Mouse (Mus musculus): ENCODE results near the gene Nhlh2.

Nhlh2 gene

GRCm38 (mm10) chr3:102009926-102010381 is at the start of gene Nhlh2:
Gene Nhlh2, plus strand, starts transcription at chr3:102010076.
- no peak for DNase-seq (ENCODE audit: extremely low read depth, low read depth, low spot score)

DNA sequence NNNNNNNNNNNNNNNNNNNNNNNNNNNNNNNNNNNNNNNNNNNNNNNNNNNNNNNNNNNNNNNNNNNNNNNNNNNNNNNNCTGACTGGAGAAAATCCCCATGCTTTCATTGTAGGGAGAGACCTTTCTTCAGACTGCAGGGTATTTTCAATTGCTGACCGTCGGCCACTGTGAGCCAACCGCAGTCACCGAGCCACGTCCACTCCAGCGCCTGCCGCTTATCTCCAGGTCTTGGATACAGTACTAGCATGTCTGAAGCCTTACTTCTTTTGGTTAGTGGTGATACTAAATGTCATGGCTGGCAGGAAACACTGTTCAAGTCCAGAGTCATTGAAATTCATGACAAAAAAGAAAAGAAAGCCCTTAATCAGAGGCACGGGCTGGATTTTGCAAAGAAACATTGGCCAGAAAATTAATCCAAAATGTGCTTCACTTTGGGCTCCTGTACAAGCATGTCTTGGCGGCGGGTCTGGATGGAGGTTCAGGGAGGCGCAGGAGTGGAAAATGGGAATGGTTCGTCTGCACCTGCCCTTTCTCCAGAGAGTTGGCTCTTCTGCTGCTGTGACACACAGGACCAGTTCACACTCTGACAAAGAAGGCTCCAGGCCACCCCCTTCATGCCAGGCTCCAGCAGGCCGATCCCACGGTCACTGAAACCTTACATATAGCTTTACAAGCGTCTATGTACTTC is 48.6 kb upstream of the Nhlh2 start:
- no peak for DNase-seq (ENCODE audit: extremely low read depth, low read depth, low spot score)

- DNase-seq (ENCODE audit: extremely low read depth, low read depth, low spot score) = no peak
Observed at GRCm38 (mm10) chr3:101963501-101963900, 46.4 kb upstream of the Nhlh2 start.

DNA sequence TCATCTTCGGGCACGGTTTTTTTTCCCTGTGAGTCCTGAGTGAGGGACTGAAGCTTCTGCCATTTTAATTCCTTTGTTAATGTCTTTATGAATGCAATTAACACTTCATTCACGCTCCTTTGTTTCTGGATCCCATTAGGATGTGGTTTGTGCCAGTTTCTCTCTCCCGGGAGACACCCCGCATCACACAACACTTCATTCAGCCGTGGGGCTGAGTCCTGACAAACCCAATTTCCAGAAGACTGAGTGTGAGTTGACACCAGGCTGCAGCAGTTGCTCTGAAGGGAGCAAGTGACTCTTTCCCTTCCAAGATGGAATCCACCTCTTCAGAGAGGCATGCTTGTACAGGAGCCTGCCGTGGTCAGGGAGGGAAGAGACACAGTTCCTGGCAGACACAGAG is 45.5 kb upstream of the Nhlh2 start:
- no peak for DNase-seq (ENCODE audit: extremely low read depth, low read depth, low spot score)

DNA sequence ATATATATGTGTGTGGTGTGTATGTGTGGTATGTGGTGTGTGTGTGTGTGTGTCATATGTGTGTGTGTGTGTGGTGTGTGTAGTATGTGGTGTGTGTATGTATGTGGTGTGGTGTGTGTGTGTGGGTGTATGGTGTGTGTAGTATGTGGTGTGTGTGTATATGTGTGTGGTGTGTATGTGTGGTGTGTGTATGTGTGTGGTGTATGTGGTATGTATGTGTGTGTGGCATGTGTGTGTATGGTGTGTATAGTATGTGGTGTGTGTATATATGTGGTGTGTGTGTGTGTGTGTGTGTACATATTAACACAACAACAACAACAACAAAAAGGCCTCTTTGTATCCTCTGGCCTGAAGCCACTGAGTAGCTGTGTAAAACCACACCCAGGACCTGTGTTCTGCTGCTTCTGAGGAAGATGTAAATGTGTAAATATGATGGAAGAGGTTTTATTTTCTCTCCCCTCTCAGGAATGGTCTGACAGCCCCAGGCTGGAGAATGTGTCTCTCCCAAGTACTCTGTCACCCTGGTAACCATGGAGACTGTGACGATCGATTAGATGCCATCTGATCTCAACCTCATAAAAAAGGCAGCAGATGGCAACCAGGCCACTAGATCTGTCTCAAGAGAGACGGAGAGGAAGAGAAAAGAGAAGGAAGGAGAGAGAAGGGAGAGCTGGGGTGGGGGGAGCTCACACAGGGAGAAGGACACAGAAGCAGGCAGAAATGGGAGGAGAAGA is 42.9 kb upstream of the Nhlh2 start:
- no peak for DNase-seq (ENCODE audit: extremely low read depth, low read depth, low spot score)

GRCm38 (mm10) chr3:101975337-101975736 is 34.5 kb upstream of the Nhlh2 start:
- DNase-seq (ENCODE audit: extremely low read depth, low read depth, low spot score) = no peak

GRCm38 (mm10) chr3:101978299-101978994 is 31.4 kb upstream of the Nhlh2 start:
- DNase-seq (ENCODE audit: extremely low read depth, low read depth, low spot score) = no peak

DNA sequence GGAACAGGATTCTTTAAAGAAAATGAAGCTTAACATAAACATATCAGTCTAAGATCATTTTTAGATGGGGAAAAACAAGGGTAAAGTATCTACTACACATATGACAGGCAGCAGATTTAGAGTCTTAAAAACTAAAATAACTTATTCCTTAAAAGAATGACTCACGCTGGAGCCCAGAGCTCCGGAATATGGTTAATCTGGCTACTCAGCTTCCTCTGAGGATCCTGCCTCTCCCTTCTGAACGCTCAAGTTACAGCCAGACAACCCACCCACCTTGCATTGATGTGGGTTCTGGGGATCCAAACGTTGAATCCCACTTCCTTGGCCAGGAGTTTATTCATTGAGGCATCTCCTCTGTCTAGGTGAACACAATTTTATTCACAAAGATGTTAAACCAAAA is 26.0 kb upstream of the Nhlh2 start:
- DNase-seq (ENCODE audit: extremely low read depth, low read depth, low spot score) = no peak

DNA sequence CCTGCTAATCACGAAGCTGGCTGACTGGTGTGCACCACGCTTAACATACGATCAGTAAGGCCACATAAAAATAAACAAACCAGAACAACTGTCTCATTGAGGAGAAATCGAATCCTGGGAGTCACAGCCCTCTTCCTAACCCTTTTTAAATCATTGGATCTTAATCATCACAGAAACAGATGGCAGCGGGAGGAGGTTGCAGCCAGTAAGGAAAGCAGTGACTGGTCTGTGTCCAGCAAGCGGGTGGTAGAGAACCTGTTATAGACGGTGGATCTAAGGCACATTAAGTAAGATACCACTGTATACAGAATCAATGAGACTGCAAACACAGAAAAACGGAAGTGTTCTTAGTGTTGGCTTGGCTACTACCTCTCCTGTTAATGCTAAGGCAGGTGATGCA is 24.2 kb upstream of the Nhlh2 start:
- DNase-seq (ENCODE audit: extremely low read depth, low read depth, low spot score) = no peak

DNA sequence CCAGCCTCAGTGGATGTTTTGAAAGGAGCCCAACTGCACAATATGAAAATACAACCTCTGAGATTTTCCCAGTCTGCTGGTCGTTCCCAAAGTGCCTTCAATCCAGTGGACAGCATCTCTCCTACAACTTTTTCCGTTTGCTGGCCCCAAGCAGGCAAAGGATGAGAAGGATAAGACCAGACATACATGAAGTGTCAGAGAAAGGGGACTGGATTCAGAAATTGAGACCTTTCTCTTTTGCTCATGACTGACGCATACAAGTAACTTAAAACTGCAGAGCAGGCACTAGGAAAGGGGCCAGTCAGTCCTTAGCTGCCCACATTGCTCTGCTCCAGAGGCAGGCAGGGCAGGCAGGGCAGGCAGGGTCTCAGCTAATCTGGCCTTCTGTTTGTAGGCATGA is 19.7 kb upstream of the Nhlh2 start:
- no peak for DNase-seq (ENCODE audit: extremely low read depth, low read depth, low spot score)

- DNase-seq (ENCODE audit: extremely low read depth, low read depth, low spot score) = no peak
Observed at GRCm38 (mm10) chr3:101990995-101991516, 18.8 kb upstream of the Nhlh2 start.

DNA sequence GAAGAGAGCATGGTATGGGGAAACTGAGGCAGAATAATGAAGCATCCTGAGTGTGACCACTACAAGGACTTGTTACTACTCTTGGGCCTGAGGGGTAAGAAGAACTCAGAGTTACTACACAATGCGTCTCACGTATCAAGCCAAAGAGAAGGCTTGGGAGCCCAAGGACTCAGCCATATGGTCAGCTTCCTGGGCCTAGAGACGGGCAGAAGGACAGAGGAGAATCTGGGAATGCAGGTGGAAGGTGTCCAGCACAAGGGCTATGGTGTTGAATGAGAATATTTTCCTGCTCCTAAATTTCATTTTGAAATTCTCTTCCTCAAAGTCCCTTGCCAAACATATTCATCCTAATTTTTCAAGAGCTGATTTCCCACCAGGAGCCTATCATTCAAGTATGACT is 12.0 kb upstream of the Nhlh2 start:
- DNase-seq (ENCODE audit: extremely low read depth, low read depth, low spot score) = no peak

DNA sequence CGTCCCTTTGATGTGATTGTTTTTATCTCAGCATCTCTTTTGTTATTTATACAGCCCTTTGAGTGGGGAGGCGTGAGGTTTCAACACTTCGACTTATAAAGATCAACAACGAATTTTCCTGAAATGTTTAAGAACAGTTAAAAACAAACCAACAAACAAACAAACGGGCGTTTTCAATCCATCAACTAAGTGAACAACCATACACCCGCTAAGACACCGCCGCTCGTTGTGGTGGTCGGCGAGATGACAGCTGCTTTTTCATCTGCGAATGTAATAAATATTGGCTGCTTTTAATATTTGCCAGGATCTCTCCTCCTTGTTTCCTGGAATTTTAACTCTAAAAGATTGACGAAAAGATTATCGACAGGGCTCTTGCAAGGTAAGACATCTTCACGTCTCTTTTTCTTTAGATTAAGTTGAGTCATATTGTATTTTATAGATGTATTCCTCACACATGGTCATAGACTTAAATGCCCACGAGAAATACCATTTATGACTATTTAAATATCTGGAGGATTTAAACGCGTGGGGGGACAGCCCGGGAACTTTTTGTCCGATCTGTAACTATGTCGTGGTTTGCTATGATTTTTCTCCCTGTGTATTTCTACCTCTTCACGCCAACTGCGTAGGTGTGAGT is 923 bp downstream of the Nhlh2 start:
- no peak for DNase-seq (ENCODE audit: extremely low read depth, low read depth, low spot score)

DNA sequence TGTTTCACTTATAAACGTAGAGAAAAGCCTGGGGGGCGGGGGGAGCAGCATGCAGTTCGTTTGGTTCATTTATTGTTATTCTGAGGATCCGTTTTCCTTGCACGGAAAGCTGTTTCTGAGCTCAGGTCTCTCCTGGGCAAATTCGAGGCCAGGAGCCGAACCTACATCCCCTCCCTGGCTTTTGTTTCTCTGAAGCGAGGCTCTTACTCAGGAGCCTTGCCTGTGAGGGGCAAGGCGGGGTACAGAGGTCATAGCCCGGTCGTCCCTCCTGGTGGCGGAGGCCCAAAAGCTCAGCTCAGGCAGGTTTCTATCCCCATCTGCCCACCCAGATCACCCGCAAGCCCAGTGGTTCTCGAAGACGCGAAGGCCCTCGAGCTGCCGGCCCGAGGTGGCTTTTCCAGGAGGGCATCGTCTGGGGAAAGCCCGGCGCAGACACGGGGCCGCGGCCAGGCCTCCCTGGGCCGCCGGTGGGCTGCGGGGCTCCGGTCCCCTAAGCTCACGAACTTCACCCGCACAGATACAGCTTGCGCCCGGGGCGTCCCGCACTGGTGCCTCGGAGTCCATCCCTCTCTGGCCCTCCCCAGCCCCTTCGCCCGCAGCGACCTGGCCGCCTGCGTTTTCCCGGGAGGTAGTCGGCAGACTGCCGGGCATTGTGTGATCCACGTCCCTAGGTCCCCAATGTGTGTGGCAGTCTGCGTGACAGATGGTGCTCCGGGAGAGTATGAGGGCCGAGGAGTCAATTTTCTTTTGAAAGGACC is 1.6 kb downstream of the Nhlh2 start:
- DNase-seq (ENCODE audit: extremely low read depth, low read depth, low spot score) = no peak

DNA sequence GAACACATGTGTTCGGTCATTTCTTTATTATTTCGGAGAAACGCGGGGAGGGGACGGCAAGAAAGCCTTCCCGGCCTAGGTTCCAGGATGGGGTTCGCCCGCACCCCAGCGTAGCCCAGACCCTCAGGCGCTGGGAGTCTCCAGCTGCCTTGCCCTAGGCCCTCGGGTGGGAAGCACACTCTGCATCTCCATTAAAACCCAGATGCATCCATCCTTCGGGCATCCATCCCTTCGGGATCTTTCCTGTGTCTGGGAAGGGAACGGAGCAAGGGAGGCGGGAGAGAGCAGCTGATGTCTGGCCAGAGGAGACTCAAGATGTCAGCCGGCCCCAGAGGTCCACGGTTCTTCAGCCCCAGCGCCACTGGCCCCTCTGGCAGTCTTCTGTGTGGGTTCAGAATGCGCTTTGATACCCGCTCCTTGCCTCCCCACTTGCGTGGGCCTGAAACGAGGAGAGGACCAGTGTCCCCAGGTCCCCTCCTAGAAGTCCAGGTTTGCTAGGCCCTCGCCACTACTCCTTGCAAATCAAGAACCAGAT is 2.3 kb downstream of the Nhlh2 start:
- DNase-seq (ENCODE audit: extremely low read depth, low read depth, low spot score) = no peak

DNA sequence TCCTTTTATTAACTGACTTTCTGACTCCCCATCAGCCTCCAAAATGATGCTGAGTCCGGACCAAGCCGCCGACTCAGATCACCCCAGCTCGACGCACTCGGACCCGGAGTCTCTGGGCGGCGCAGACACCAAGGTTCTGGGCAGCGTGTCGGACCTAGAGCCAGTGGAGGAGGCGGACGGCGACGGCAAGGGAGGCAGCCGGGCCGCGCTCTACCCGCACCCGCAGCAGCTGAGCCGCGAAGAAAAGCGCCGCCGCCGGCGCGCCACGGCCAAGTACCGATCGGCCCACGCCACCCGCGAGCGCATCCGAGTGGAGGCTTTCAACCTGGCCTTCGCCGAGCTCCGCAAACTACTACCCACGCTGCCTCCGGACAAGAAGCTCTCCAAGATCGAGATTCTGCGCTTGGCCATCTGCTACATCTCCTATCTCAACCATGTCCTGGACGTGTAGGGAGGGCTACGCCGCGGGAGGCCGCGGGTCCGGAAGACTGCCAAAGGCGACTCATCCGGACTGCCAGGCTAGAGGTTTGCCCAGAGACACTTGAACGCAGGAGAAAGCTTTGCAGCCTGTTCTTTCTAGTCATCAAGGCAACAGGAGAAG is 2.8 kb downstream of the Nhlh2 start:
- DNase-seq (ENCODE audit: extremely low read depth, low read depth, low spot score) = no peak

DNA sequence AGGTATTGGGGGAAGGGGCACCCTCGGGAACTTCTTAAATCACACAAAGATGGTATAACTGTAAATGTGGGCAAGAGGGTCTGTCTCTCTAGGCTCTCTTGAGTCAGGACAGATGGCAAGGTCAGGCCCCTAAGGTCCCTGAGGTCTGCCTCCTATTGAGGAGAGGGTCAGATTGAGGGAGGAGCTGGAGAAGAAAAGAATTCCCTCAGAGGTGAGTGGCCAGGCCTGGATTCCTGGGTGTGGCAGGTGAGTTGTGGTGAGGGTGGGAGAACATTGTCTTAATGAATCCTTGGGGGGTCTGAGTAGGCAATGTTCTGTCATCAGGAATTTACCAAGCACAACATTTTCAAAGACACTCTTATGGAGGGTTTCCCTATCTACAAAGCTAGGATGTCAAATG is 10.7 kb downstream of the Nhlh2 start:
- no peak for DNase-seq (ENCODE audit: extremely low read depth, low read depth, low spot score)

DNA sequence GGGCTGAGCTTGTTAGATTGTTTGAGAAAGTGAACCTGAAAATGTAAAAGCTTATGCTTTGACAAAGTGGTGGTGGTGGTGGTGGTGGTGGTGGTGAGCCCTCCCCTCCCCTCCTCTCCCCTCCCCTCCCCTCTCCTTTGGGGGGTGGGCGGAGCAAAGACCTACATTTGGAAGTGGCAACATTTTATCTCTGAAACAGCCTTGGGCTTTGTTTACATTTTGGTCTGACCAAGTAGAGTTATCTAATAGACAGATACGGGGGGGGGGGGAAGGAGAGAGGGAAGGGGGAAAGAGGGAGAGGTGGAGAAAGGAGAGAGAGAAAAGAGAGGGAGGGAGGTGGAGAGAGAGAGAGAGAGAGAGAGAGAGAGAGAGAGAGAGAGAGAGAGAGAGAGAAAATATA is 12.8 kb downstream of the Nhlh2 start:
- no peak for DNase-seq (ENCODE audit: extremely low read depth, low read depth, low spot score)

- no peak for DNase-seq (ENCODE audit: extremely low read depth, low read depth, low spot score)
Observed at GRCm38 (mm10) chr3:102023337-102023736, 13.5 kb downstream of the Nhlh2 start.

DNA sequence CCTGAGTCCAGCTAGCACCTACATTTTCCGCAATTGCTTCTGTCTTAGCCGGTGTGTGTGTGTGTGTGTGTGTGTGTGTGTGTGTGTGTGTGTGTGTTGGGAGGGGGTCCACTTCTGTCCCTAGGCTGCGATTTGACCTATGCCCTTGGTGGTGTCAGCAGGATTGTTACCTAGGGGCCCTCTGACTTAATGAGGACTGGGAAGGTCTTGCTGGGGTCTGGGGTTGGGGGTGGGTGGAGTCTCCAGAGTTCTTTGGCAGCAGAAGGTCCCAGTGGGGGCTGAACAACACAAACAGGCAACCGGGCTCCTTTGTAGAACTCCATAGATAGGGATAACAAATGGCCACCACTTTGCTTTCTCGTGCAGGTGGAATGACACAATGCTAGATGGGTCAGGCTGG is 14.0 kb downstream of the Nhlh2 start:
- DNase-seq (ENCODE audit: extremely low read depth, low read depth, low spot score) = no peak
